Mouse (Mus musculus) erythroblast, embryonic 14.5 days (primary cell): ENCODE measurements around the gene B4galnt1. TPM values are rescaled to one million over a fixed set of nuclear protein-coding genes. Genes with fewer than 3 reads are reported as not detected.

Experiments
- H3K27me3 ChIP-seq: 2 replicates; pipeline ENCODE4 v1.6.1; 2012; ENCODE audit warnings: inconsistent platforms; ENCODE audit not compliant: control insufficient read depth
- H3K36me3 ChIP-seq: 2 replicates; pipeline ENCODE4 v1.6.1; 2012; ENCODE audit warnings: mild to moderate bottlenecking, inconsistent platforms; ENCODE audit not compliant: control insufficient read depth
- H3K4me1 ChIP-seq: 2 replicates; pipeline ENCODE4 v1.6.1; 2012; ENCODE audit warnings: inconsistent platforms; ENCODE audit not compliant: control insufficient read depth
- H3K4me3 ChIP-seq: replicated peaks from 2 replicates; pipeline ENCODE3; 2012; ENCODE audit warnings: moderate library complexity, mild to moderate bottlenecking, inconsistent platforms
- H3K9me3 ChIP-seq: 2 replicates; pipeline ENCODE4 v1.6.1; 2012; ENCODE audit warnings: low read length, inconsistent platforms, mixed read lengths; ENCODE audit not compliant: control insufficient read depth
- GATA1 ChIP-seq: IDR thresholded peaks from 2 replicates; pipeline ENCODE4 v1.6.1; 2012; ENCODE audit warnings: low read length, inconsistent platforms, mixed read lengths
- TAL1 ChIP-seq: IDR thresholded peaks from 3 replicates; pipeline ENCODE4 v1.6.1; 2012; ENCODE audit warnings: low read length, inconsistent platforms, mixed read lengths
- polyA plus RNA-seq: library from polyadenylated mRNA; stranded (reverse); fragments of >175 nt; gene quantifications from 2 replicates; pipeline ENCODE4 v1.2.3, GENCODE M21; 2012

The B4galnt1 gene
- polyA plus RNA-seq, 1 experiment, result 0.56 TPM

GRCm38 (mm10) chr10:127180695-127181047 is 15.6 kb downstream of the B4galnt1 start:
- Histone ChIP-seq H3K4me1 (peaks cover 53% of the 10 kb centered on the region), H3K4me3 (no peak overlapping the region), H3K27me3 (peaks cover 62% of the 10 kb centered on the region), H3K36me3 (no peaks in the 10 kb centered on the region), H3K9me3 (peaks cover 3% of the 10 kb centered on the region; the same call in 1 of the 2 replicates)
- no peak for TF ChIP-seq TAL1

GRCm38 (mm10) chr10:127181566-127181965 is 16.5 kb downstream of the B4galnt1 start:
- TF ChIP-seq TAL1, result no peak
- no peak for TF ChIP-seq GATA1
- Histone ChIP-seq H3K9me3 (peaks cover 4% of the 10 kb centered on the region; the same call in 1 of the 2 replicates), H3K36me3 (no peaks in the 10 kb centered on the region; the same call in 1 of the 2 replicates), H3K4me3 (no peak overlapping the region), H3K4me1 (peaks cover 53% of the 10 kb centered on the region), H3K27me3 (peaks cover 54% of the 10 kb centered on the region)

GRCm38 (mm10) chr10:127182624-127183023 is 17.6 kb downstream of the B4galnt1 start:
- Histone ChIP-seq H3K9me3 (peaks cover 10% of the 10 kb centered on the region; the same call in 1 of the 2 replicates), H3K4me3 (no peak overlapping the region), H3K27me3 (peaks cover 43% of the 10 kb centered on the region), H3K4me1 (peaks cover 43% of the 10 kb centered on the region), H3K36me3 (peaks cover 3% of the 10 kb centered on the region; the same call in 1 of the 2 replicates)
- TF ChIP-seq GATA1 (no peak), TAL1 (no peak)

GRCm38 (mm10) chr10:127183759-127184158 is 18.7 kb downstream of the B4galnt1 start:
- H3K4me3 ChIP-seq, result no peak overlapping the region
- no peak for TF ChIP-seq TAL1
- TF ChIP-seq GATA1, result no peak
- H3K27me3 ChIP-seq, result peaks cover 32% of the 10 kb centered on the region
- H3K9me3 ChIP-seq, result peaks cover 6% of the 10 kb centered on the region; the same call in 1 of the 2 replicates
- H3K4me1 ChIP-seq, result peaks cover 43% of the 10 kb centered on the region
- H3K36me3 ChIP-seq, result peaks cover 3% of the 10 kb centered on the region; the same call in 1 of the 2 replicates

GRCm38 (mm10) chr10:127185101-127185500 is 20.1 kb downstream of the B4galnt1 start:
- Histone ChIP-seq H3K9me3 (peaks cover 6% of the 10 kb centered on the region; the same call in 1 of the 2 replicates), H3K4me3 (no peak overlapping the region), H3K4me1 (peaks cover 48% of the 10 kb centered on the region), H3K27me3 (peaks cover 18% of the 10 kb centered on the region), H3K36me3 (peaks cover 3% of the 10 kb centered on the region; the same call in 1 of the 2 replicates)
- TF ChIP-seq TAL1, result no peak
- TF ChIP-seq GATA1, result no peak

GRCm38 (mm10) chr10:127185506-127185905 is 20.5 kb downstream of the B4galnt1 start:
- peaks cover 14% of the 10 kb centered on the region for H3K27me3 ChIP-seq

GRCm38 (mm10) chr10:127186451-127186850 is 21.4 kb downstream of the B4galnt1 start:
- H3K4me1 ChIP-seq, result peaks cover 51% of the 10 kb centered on the region
- H3K27me3 ChIP-seq, result peaks cover 5% of the 10 kb centered on the region; the same call in 1 of the 2 replicates
- no peak overlapping the region for H3K4me3 ChIP-seq
- peaks cover 6% of the 10 kb centered on the region; the same call in 1 of the 2 replicates for H3K9me3 ChIP-seq
- TF ChIP-seq GATA1, result no peak
- TF ChIP-seq TAL1, result no peak
- peaks cover 9% of the 10 kb centered on the region for H3K36me3 ChIP-seq

More at GRCm38 (mm10) chr10:127185506-127185905, 20.5 kb downstream of the B4galnt1 start:
- H3K9me3 ChIP-seq, result peaks cover 6% of the 10 kb centered on the region; the same call in 1 of the 2 replicates
- H3K4me3 ChIP-seq, result no peak overlapping the region
- H3K4me1 ChIP-seq, result peaks cover 48% of the 10 kb centered on the region
- TF ChIP-seq GATA1, result no peak
- no peak for TF ChIP-seq TAL1
- H3K36me3 ChIP-seq, result peaks cover 3% of the 10 kb centered on the region

GRCm38 (mm10) chr10:127187371-127188078 is 22.5 kb downstream of the B4galnt1 start:
- H3K36me3 ChIP-seq, result peaks cover 13% of the 10 kb centered on the region
- peaks cover 6% of the 10 kb centered on the region; the same call in 1 of the 2 replicates for H3K9me3 ChIP-seq
- peaks cover 60% of the 10 kb centered on the region for H3K4me1 ChIP-seq
- no peak overlapping the region for H3K4me3 ChIP-seq
- peaks cover 3% of the 10 kb centered on the region; the same call in 1 of the 2 replicates for H3K27me3 ChIP-seq
- no peak for TF ChIP-seq GATA1
- no peak for TF ChIP-seq TAL1

- H3K4me1 ChIP-seq, result peaks cover 65% of the 10 kb centered on the region
These were observed 23.0 kb downstream of the B4galnt1 start for GRCm38 (mm10) chr10:127188079-127188453.

More at GRCm38 (mm10) chr10:127188079-127188453, 23.0 kb downstream of the B4galnt1 start:
- Histone ChIP-seq H3K36me3 (peaks cover 19% of the 10 kb centered on the region), H3K9me3 (peaks cover 6% of the 10 kb centered on the region; the same call in 1 of the 2 replicates), H3K27me3 (peaks cover 3% of the 10 kb centered on the region; the same call in 1 of the 2 replicates), H3K4me3 (peak overlapping the region; percentile 72)
- no peak for TF ChIP-seq GATA1
- no peak for TF ChIP-seq TAL1
